Mouse (Mus musculus): Measurements from ENCODE around the gene Tnfsf11. TPM values are rescaled to one million over a fixed set of nuclear protein-coding genes. Genes with fewer than 3 reads are reported as not detected.

Gene Tnfsf11
- 0.05 TPM in 1 of 2 replicates, not detected in the other for polyA plus RNA-seq (2012; rRNA removed)

DNA sequence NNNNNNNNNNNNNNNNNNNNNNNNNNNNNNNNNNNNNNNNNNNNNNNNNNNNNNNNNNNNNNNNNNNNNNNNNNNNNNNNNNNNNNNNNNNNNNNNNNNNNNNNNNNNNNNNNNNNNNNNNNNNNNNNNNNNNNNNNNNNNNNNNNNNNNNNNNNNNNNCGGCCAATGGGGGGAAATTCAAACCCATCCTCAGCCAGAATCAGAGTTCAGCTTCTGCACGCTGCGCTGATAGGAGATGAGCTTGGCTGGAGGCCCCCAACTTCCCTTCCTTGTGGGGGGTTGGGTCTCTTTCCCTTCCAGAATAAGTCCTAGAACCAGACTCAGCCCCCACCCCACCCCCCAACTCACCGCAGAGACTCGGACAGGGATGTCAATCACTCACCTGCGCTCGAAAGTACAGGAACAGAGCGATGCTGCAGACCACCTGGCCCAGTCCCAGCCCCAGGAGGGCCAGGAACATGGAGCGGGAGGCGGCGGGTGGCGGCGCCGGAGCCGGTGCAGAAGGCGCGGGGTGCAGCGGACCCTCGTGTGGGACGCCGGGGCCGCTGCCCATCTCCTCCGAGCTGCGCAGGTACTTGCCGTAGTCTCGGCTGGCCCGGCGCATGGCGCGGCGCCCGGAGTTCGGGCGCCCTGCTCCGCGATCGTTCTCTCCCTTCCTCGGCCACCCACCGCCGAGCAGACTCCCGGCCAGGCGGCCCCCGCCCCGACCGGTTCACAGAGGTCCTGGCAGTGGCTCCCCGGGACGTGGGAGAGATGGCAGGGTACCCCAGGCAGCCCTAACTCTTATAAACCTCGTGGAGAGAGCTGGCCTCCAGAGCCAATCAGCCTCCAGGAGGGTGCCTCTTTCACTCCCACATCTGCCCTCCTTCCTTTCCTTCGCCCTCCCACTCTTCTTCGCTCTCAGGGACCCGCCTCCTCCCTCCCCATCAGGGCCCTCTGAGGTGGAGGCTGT, at the start of gene Tnfsf11:
Gene Tnfsf11, minus strand, starts transcription at position 758 of the 952 bp plus-strand sequence.

Other genes with a start within 250 kb of the Tnfsf11 start
- not detected in 2 replicates for gene Fam216b, start 219.0 kb downstream of the Tnfsf11 start, polyA plus RNA-seq (2012; rRNA removed)
- gene Akap11, start 228.8 kb upstream of the Tnfsf11 start, polyA plus RNA-seq (2012; rRNA removed), result 0.52 and 0.76 TPM in 2 replicates

Measured in stomach, adult 2 months (tissue).